Mouse (Mus musculus) CD4-positive, CD25-positive, alpha-beta regulatory T cell (primary cell): ENCODE data around the gene Mon2. TPM values are rescaled to one million over a fixed set of nuclear protein-coding genes. Genes with fewer than 3 reads are reported as not detected.

Source experiments
- polyA plus RNA-seq: library from polyadenylated mRNA; unstranded; fragments of 100-300 nt; shearing (Covaris generic); gene quantifications from one replicate; pipeline ENCODE4 v1.2.1, GENCODE M21; 2017

The Mon2 gene
- polyA plus RNA-seq, result 16.6 TPM

GRCm38 (mm10) chr10:123076245-123077023 is at the start of gene Mon2:
TSS of gene Mon2 (minus strand) at chr10:123076505.

Other genes with a start within 250 kb of the Mon2 start
- gene Usp15, start 120.5 kb upstream of the Mon2 start, polyA plus RNA-seq, result 113 TPM
- gene Fam19a2, start 187.5 kb upstream of the Mon2 start, polyA plus RNA-seq, result 0.11 TPM